17 mouse cellular contexts compared by ENCODE assay signal in genomic region chr5:143561009-143561408, GRCm38 (mm10). TPM values are rescaled to one million over a fixed set of nuclear protein-coding genes. Genes with fewer than 3 reads are reported as not detected.
DNase-seq lines count a peak whose midpoint lies in the region; ATAC-seq and TF ChIP-seq lines count a peak whose summit lies in the region.
"Had no signal": no experiment of that assay in that cellular context is flagged by ENCODE, and none has a peak within 500 bp of the region (broad histone marks: within the 10 kb centered on the region; RNA-seq: fewer than 3 reads in every experiment).

No protein-coding gene starts in this region.

- ATAC-seq in heart, embryonic 12.5 days (ENCODE audit: insufficient number of reproducible peaks, low FRiP score): no peak
- peak; percentile 47 for ATAC-seq in erythroid progenitor cell, adult 5-6 weeks (replicated peaks; ENCODE audit: low FRiP score, poor library complexity, severe bottlenecking)
- no peak for ATAC-seq in midbrain, embryonic 15.5 days (replicated peaks)
- ATAC-seq: forebrain, embryonic 14.5 days had no signal

- peaks cover 9% of the 10 kb centered on the region for H3K36me3 ChIP-seq in heart, embryonic 12.5 days
- no peaks in the 10 kb centered on the region for H3K36me3 ChIP-seq in myocyte (ENCODE audit: control insufficient read depth, insufficient read depth)
- no peaks in the 10 kb centered on the region for H3K36me3 ChIP-seq in midbrain, embryonic 15.5 days (replicated peaks)
- H3K36me3 ChIP-seq: intestine, embryonic 15.5 days had no signal

- H3K9ac ChIP-seq in heart, embryonic 12.5 days: peak overlapping the region; percentile 54; the same call in 1 of the 2 replicates
- H3K9ac ChIP-seq in midbrain, embryonic 15.5 days: no peak overlapping the region
- H3K9ac ChIP-seq: hindbrain, embryonic 12.5 days; intestine, embryonic 15.5 days; neural tube, embryonic 12.5 days had no signal

- intact Hi-C loops in heart, postnatal 14 days (cut with DNase I): no loop called here

- TF ChIP-seq CTCF in layer of hippocampus, adult 2 months (conservative IDR thresholded peaks at IDR 0.05): no peak

- no peaks in the 10 kb centered on the region for H3K9me3 ChIP-seq in heart, embryonic 12.5 days (replicated peaks)
- H3K9me3 ChIP-seq in midbrain, embryonic 15.5 days: no peaks in the 10 kb centered on the region
- H3K9me3 ChIP-seq: embryonic facial prominence, embryonic 10.5 days; hindbrain, embryonic 12.5 days; intestine, embryonic 15.5 days; midbrain, embryonic 10.5 days; neural tube, embryonic 12.5 days had no signal

- peaks cover 20% of the 10 kb centered on the region for H3K79me2 ChIP-seq in myocyte (ENCODE audit: control insufficient read depth, insufficient read depth)

- no peak for DNase-seq in heart, postnatal 14 days
- no peak for DNase-seq in layer of hippocampus, adult 2 months (ENCODE audit: low spot score in 2 of 2)
- DNase-seq in layer of hippocampus, adult 9-11 months: no peak
- DNase-seq: gastrocnemius, postnatal 36 days; kidney, postnatal 36 days; thymus, postnatal 14 days had no signal

- H3ac ChIP-seq in myocyte (ENCODE audit: control insufficient read depth, insufficient read length): no peak overlapping the region

- peaks cover 57% of the 10 kb centered on the region for H3K4me1 ChIP-seq in heart, embryonic 12.5 days (replicated peaks)
- H3K4me1 ChIP-seq in midbrain, embryonic 15.5 days: peaks cover 9% of the 10 kb centered on the region; the same call in 1 of the 2 replicates
- H3K4me1 ChIP-seq: intestine, embryonic 15.5 days; midbrain, embryonic 10.5 days; neural tube, embryonic 12.5 days had no signal

- no peak overlapping the region for H3K4me3 ChIP-seq in heart, embryonic 12.5 days
- no peak overlapping the region for H3K4me3 ChIP-seq in layer of hippocampus, adult 2 months
- H3K4me3 ChIP-seq in myocyte: no peak overlapping the region
- no peak overlapping the region for H3K4me3 ChIP-seq in midbrain, embryonic 15.5 days
- H3K4me3 ChIP-seq: embryonic facial prominence, embryonic 10.5 days; hindbrain, embryonic 12.5 days; intestine, embryonic 15.5 days; midbrain, embryonic 10.5 days; neural tube, embryonic 12.5 days had no signal

- no peaks in the 10 kb centered on the region for H3K27me3 ChIP-seq in heart, embryonic 12.5 days (replicated peaks)
- no peaks in the 10 kb centered on the region for H3K27me3 ChIP-seq in myocyte (ENCODE audit: control insufficient read depth, insufficient read depth, insufficient read length)
- no peaks in the 10 kb centered on the region for H3K27me3 ChIP-seq in midbrain, embryonic 15.5 days (replicated peaks)
- H3K27me3 ChIP-seq: hindbrain, embryonic 12.5 days; intestine, embryonic 15.5 days; neural tube, embryonic 12.5 days had no signal

- H3K27ac ChIP-seq in heart, embryonic 12.5 days (ENCODE audit: poor library complexity, severe bottlenecking): peak overlapping the region; percentile 89
- H3K27ac ChIP-seq in layer of hippocampus, adult 2 months: peak overlapping the region; percentile 59; the same call in 1 of the 2 replicates
- H3K27ac ChIP-seq in midbrain, embryonic 15.5 days: no peak overlapping the region
- H3K27ac ChIP-seq: embryonic facial prominence, embryonic 10.5 days; hindbrain, embryonic 12.5 days; intestine, embryonic 15.5 days; macrophage; midbrain, embryonic 10.5 days; neural tube, embryonic 12.5 days had no signal

- no peak for TF ChIP-seq POLR2A in myocyte (IDR thresholded peaks at IDR 0.05; ENCODE audit: insufficient read length, low read depth)

- 97% methylated on average over 4 of the region's 4 CpGs for WGBS in heart, embryonic 12.5 days
- WGBS in midbrain, embryonic 15.5 days: 96% methylated on average over 4 of the region's 4 CpGs

- H3K4me2 ChIP-seq in heart, embryonic 12.5 days: no peak overlapping the region
- H3K4me2 ChIP-seq in myocyte (ENCODE audit: low read depth): peak overlapping the region; percentile 64
- no peak overlapping the region for H3K4me2 ChIP-seq in midbrain, embryonic 15.5 days
- H3K4me2 ChIP-seq: hindbrain, embryonic 12.5 days; intestine, embryonic 15.5 days; neural tube, embryonic 12.5 days had no signal

TF ChIP-seq in myocyte, 11 proteins besides CTCF, POLR2A, EP300 and RAD21:
- TF ChIP-seq CEBPB (IDR thresholded peaks at IDR 0.05; ENCODE audit: insufficient read depth, poor library complexity, severe bottlenecking) (no peak), TCF3 (IDR thresholded peaks at IDR 0.05; ENCODE audit: insufficient read length, low read depth) (no peak), REST (IDR thresholded peaks at IDR 0.05; ENCODE audit: insufficient read depth, insufficient read length) (no peak), MYOG (IDR thresholded peaks at IDR 0.05; ENCODE audit: control insufficient read depth in 1 of 3, insufficient read depth in 1 of 3, insufficient read length in 2 of 3, low read depth in 2 of 3) (no peak)

RNA-seq across cellular contexts. Expression of gene Rac1, which starts 33.2 kb away (rescaled TPM):
- 401 and 418 TPM in 2 replicates for polyA plus RNA-seq in heart, embryonic 12.5 days (2016; fragmentation: Nextera tagmentation; extraction: Ambion mirVana)
- 100 to 1,000 TPM; 257 to 259 TPM for total RNA-seq in heart, postnatal 14 days (2021)
- total RNA-seq in layer of hippocampus, adult 2 months (2021): 100 to 1,000 TPM; 393 to 396 TPM
- 195 and 254 TPM in 2 replicates for total RNA-seq in erythroid progenitor cell, adult 5-6 weeks (2015; ENCODE audit: low replicate concordance)
- 40.0 and 104 TPM in 2 replicates for total RNA-seq in erythroid progenitor cell, adult 5-6 weeks (2017; ENCODE audit: low replicate concordance)
- 245 TPM for polyA plus RNA-seq in myocyte (2012; fragmentation: generic; extraction: Trizol)
- polyA plus RNA-seq in midbrain, embryonic 15.5 days (2015; fragmentation: Nextera tagmentation; extraction: Ambion mirVana): 389 and 397 TPM in 2 replicates
